Mouse (Mus musculus) olfactory bulb, adult 2 months (tissue): ENCODE results near the gene D6Ertd527e. TPM values are rescaled to one million over a fixed set of nuclear protein-coding genes. Genes with fewer than 3 reads are reported as not detected.

Experiments
- H3K27ac ChIP-seq: fragments of 200-500 bp; 2 replicates; pipeline ENCODE4 v1.5.1; 2012; ENCODE audit warnings: low read depth, low read length; ENCODE audit not compliant: insufficient read depth
- H3K4me1 ChIP-seq: fragments of 200-500 bp; 2 replicates; pipeline ENCODE4 v1.6.1; 2012; ENCODE audit warnings: low read length; ENCODE audit not compliant: control insufficient read depth, insufficient read depth
- H3K4me3 ChIP-seq: fragments of 200-500 bp; 2 replicates; pipeline ENCODE4 v1.5.1; 2012; ENCODE audit warnings: mild to moderate bottlenecking, low read depth, low read length, moderate library complexity; ENCODE audit not compliant: insufficient read depth
- CTCF ChIP-seq: fragments of 200-500 bp; IDR thresholded peaks from 2 replicates; pipeline ENCODE4 v1.5.1; 2012; ENCODE audit warnings: low read depth, mild to moderate bottlenecking, low read length, moderate library complexity; ENCODE audit not compliant: insufficient read depth
- POLR2A ChIP-seq: fragments of 200-500 bp; IDR thresholded peaks from 2 replicates; pipeline ENCODE4 v1.6.1; 2012; ENCODE audit warnings: mild to moderate bottlenecking, low read depth, low read length, moderate library complexity; ENCODE audit not compliant: insufficient read depth
- WGBS: fragments of 180-500 bp; shearing (Covaris S2); methylation state at CpG from one replicate; pipeline ENCODE4 v1.1.7; 2018; 5-methylcytosine and 5-hydroxymethylcytosine counted together
- polyA plus RNA-seq: library from polyadenylated mRNA; stranded (reverse); fragments of >200 nt; gene quantifications from 2 replicates; pipeline ENCODE4 v1.2.4, GENCODE M21; 2012; ENCODE audit warnings: low replicate concordance; ENCODE audit not compliant: missing spikeins, insufficient read depth, insufficient read length

D6Ertd527e gene
- polyA plus RNA-seq, 1 experiment: not detected

- Histone ChIP-seq H3K4me1 (no peaks in the 10 kb centered on the region), H3K27ac (no peak overlapping the region), H3K4me3 (no peak overlapping the region)
- TF ChIP-seq POLR2A (no peak), CTCF (no peak)
- WGBS: 97% methylated on average over 5 of the region's 5 CpGs
Observed at GRCm38 (mm10) chr6:87138479-87138878, 33.9 kb downstream of the D6Ertd527e start.

GRCm38 (mm10) chr6:87139796-87140553 is 35.4 kb downstream of the D6Ertd527e start:
- TF ChIP-seq CTCF: no peak
- TF ChIP-seq POLR2A: no peak
- 73% methylated on average over 12 of the region's 12 CpGs for WGBS
- no peak overlapping the region for H3K27ac ChIP-seq
- H3K4me3 ChIP-seq: no peak overlapping the region
- H3K4me1 ChIP-seq: no peaks in the 10 kb centered on the region

- WGBS: 85% methylated on average over 5 of the region's 5 CpGs
- no peaks in the 10 kb centered on the region for H3K4me1 ChIP-seq
- no peak for TF ChIP-seq CTCF
- no peak for TF ChIP-seq POLR2A
- no peak overlapping the region for H3K4me3 ChIP-seq
- no peak overlapping the region for H3K27ac ChIP-seq
Observed at GRCm38 (mm10) chr6:87142239-87142638, 37.7 kb downstream of the D6Ertd527e start.

- no peak overlapping the region for H3K4me3 ChIP-seq
- no peaks in the 10 kb centered on the region for H3K4me1 ChIP-seq
- TF ChIP-seq CTCF (no peak), POLR2A (no peak)
- 67% methylated on average over 13 of the region's 13 CpGs for WGBS
- no peak overlapping the region for H3K27ac ChIP-seq
Observed at GRCm38 (mm10) chr6:87143594-87143993, 39.0 kb downstream of the D6Ertd527e start.

- no peak overlapping the region for H3K4me3 ChIP-seq
- no peaks in the 10 kb centered on the region for H3K4me1 ChIP-seq
- H3K27ac ChIP-seq: no peak overlapping the region
- 82% methylated on average over 3 of the region's 3 CpGs for WGBS
- TF ChIP-seq CTCF: no peak
- no peak for TF ChIP-seq POLR2A
Observed at GRCm38 (mm10) chr6:87147921-87148320, 43.4 kb downstream of the D6Ertd527e start.

- TF ChIP-seq CTCF: no peak
- no peak for TF ChIP-seq POLR2A
- H3K4me3 ChIP-seq: no peak overlapping the region
- H3K4me1 ChIP-seq: no peaks in the 10 kb centered on the region
- 89% methylated on average over 7 of the region's 7 CpGs for WGBS
- H3K27ac ChIP-seq: no peak overlapping the region
Observed at GRCm38 (mm10) chr6:87150471-87150870, 45.9 kb downstream of the D6Ertd527e start.

- TF ChIP-seq POLR2A: no peak
- no peak for TF ChIP-seq CTCF
- whole genome bisulfite sequencing: 98% methylated on average over 8 of the region's 8 CpGs
- H3K27ac ChIP-seq: no peak overlapping the region
- H3K4me3 ChIP-seq: no peak overlapping the region
- no peaks in the 10 kb centered on the region for H3K4me1 ChIP-seq
Observed at GRCm38 (mm10) chr6:87151427-87151826, 46.9 kb downstream of the D6Ertd527e start.

- H3K4me3 ChIP-seq: no peak overlapping the region
- H3K4me1 ChIP-seq: no peaks in the 10 kb centered on the region
- TF ChIP-seq POLR2A: no peak
- TF ChIP-seq CTCF: no peak
- no peak overlapping the region for H3K27ac ChIP-seq
- 85% methylated on average over 21 of the region's 21 CpGs for WGBS
Observed at GRCm38 (mm10) chr6:87152461-87153230, 48.1 kb downstream of the D6Ertd527e start.

- WGBS: 95% methylated on average over 7 of the region's 7 CpGs
- TF ChIP-seq CTCF (no peak), POLR2A (no peak)
- Histone ChIP-seq H3K27ac (no peak overlapping the region), H3K4me1 (no peaks in the 10 kb centered on the region), H3K4me3 (no peak overlapping the region)
Observed at GRCm38 (mm10) chr6:87153231-87153580, 48.7 kb downstream of the D6Ertd527e start.

GRCm38 (mm10) chr6:87153836-87154235 is 49.3 kb downstream of the D6Ertd527e start:
- WGBS: 93% methylated on average over 3 of the region's 3 CpGs
- no peaks in the 10 kb centered on the region for H3K4me1 ChIP-seq
- TF ChIP-seq POLR2A (no peak), CTCF (no peak)

More at GRCm38 (mm10) chr6:87153836-87154235, 49.3 kb downstream of the D6Ertd527e start:
- H3K27ac ChIP-seq: no peak overlapping the region
- no peak overlapping the region for H3K4me3 ChIP-seq
